10 mouse cellular contexts compared by ENCODE assay signal in genomic region chr10:80810084-80810483, GRCm38 (mm10). TPM values are rescaled to one million over a fixed set of nuclear protein-coding genes. Genes with fewer than 3 reads are reported as not detected.
DNase-seq lines count a peak whose midpoint lies in the region; ATAC-seq and TF ChIP-seq lines count a peak whose summit lies in the region.
"Had no signal": no experiment of that assay in that cellular context is flagged by ENCODE, and none has a peak within 500 bp of the region (broad histone marks: within the 10 kb centered on the region; RNA-seq: fewer than 3 reads in every experiment).

No protein-coding gene starts in this region.

- no peak for TF ChIP-seq CTCF in cerebellum, adult 2 months (IDR thresholded peaks at IDR 0.05; ENCODE audit: borderline replicate concordance, insufficient read depth, low read depth, low read length)

- no peaks in the 10 kb centered on the region for H3K9me3 ChIP-seq in liver, embryonic 12.5 days (replicated peaks)
- no peaks in the 10 kb centered on the region for H3K9me3 ChIP-seq in intestine, embryonic 14.5 days (ENCODE audit: control insufficient read depth, low read length)

- no peak overlapping the region for H3K9ac ChIP-seq in liver, embryonic 12.5 days
- no peak overlapping the region for H3K9ac ChIP-seq in intestine, embryonic 14.5 days (ENCODE audit: low read length)

- peak; percentile 11 for DNase-seq in gastrocnemius, postnatal 14 days
- no peak for DNase-seq in gastrocnemius, adult 8-10 months (ENCODE audit: low spot score in 2 of 2)
- DNase-seq in liver = no peak
- peak; percentile 74 for DNase-seq in adrenal gland, postnatal 10 days
- DNase-seq in intestine, embryonic 14.5 days (ENCODE audit: low spot score) = no peak
- DNase-seq in cerebellum, adult 2 months = no peak
- DNase-seq in natural killer cell, adult 2 months (ENCODE audit: low spot score in 2 of 2) = no peak
- DNase-seq: lung, adult 18-20 months had no signal

- peaks cover 80% of the 10 kb centered on the region for H3K27me3 ChIP-seq in liver, embryonic 12.5 days (replicated peaks)
- 0 out of 2 replicates have a peak, but pooled peaks cover 13% of the 10 kb centered on the region for H3K27me3 ChIP-seq in intestine, embryonic 14.5 days (replicated peaks; ENCODE audit: control insufficient read depth, insufficient read depth, low read length)
- no peaks in the 10 kb centered on the region for H3K27me3 ChIP-seq in cerebellum, adult 2 months (ENCODE audit: control insufficient read depth, insufficient read depth, low read length)
- H3K27me3 ChIP-seq: CH12.LX had no signal

- peaks cover 6% of the 10 kb centered on the region for H3K36me3 ChIP-seq in liver, embryonic 12.5 days
- peaks cover 2% of the 10 kb centered on the region; the same call in 1 of the 2 replicates for H3K36me3 ChIP-seq in intestine, embryonic 14.5 days (ENCODE audit: control insufficient read depth, insufficient read depth, low read length)

- peak overlapping the region; percentile 41 for H3K4me2 ChIP-seq in liver, embryonic 12.5 days
- peak overlapping the region; percentile 20 for H3K4me2 ChIP-seq in intestine, embryonic 14.5 days (ENCODE audit: low read length)

- peak overlapping the region; percentile 17; the same call in 1 of the 2 replicates for H3K4me3 ChIP-seq in liver, embryonic 12.5 days
- H3K4me3 ChIP-seq in intestine, embryonic 14.5 days (ENCODE audit: low read depth, low read length) = no peak overlapping the region
- H3K4me3 ChIP-seq in cerebellum, adult 2 months (replicated peaks; ENCODE audit: insufficient read depth, low read depth, low read length) = no peak overlapping the region

- TF ChIP-seq POLR2A in cerebellum, adult 2 months (IDR thresholded peaks at IDR 0.05; ENCODE audit: borderline replicate concordance, insufficient read depth, low read length) = no peak

- WGBS in liver, embryonic 12.5 days (ENCODE audit: insufficient replicate concordance) = 5% methylated on average over 20 of the region's 20 CpGs
- 5% methylated on average over 19 of the region's 20 CpGs for WGBS in intestine, embryonic 14.5 days
- WGBS in cerebellum, adult 2 months = 13% methylated on average over 18 of the region's 20 CpGs

- ATAC-seq in liver, embryonic 12.5 days = no peak
- no peak for ATAC-seq in intestine, embryonic 14.5 days (replicated peaks; ENCODE audit: low FRiP score, low TSS enrichment, low read depth)

- peaks cover 50% of the 10 kb centered on the region for H3K4me1 ChIP-seq in liver, embryonic 12.5 days
- H3K4me1 ChIP-seq in intestine, embryonic 14.5 days (replicated peaks; ENCODE audit: control insufficient read depth, insufficient read depth, low read length) = peaks cover 25% of the 10 kb centered on the region
- H3K4me1 ChIP-seq in cerebellum, adult 2 months (ENCODE audit: control insufficient read depth, insufficient read depth, low read length) = peaks cover 16% of the 10 kb centered on the region

- H3K27ac ChIP-seq in liver, embryonic 12.5 days = no peak overlapping the region
- no peak overlapping the region for H3K27ac ChIP-seq in intestine, embryonic 14.5 days (ENCODE audit: low read depth)
- no peak overlapping the region for H3K27ac ChIP-seq in cerebellum, adult 2 months (ENCODE audit: insufficient read depth, low read length)

- intact Hi-C loops in gastrocnemius, postnatal 14 days (cut with DNase I; ENCODE audit: low total_unique reads) = no loop called here

RNA-seq across cellular contexts. Expression of gene Jsrp1, which starts 3.2 kb away (rescaled TPM):
- total RNA-seq in gastrocnemius, postnatal 14 days (2021) = 100 to 1,000 TPM; 345 to 379 TPM
- total RNA-seq in gastrocnemius, adult 8-10 months (2022) = 100 to 1,000 TPM; 455 to 508 (median 490) TPM
- polyA plus RNA-seq in liver, embryonic 12.5 days (2016; fragmentation: Nextera tagmentation; extraction: Ambion mirVana) = 0.18 and 0.46 TPM in 2 replicates
- total RNA-seq in adrenal gland, postnatal 10 days (2021) = 10 to 100 TPM in 1 of 2 experiments, 1 to 10 TPM in 1; 9.8 to 24.0 TPM
- 0.83 and 0.95 TPM in 2 replicates for polyA plus RNA-seq in intestine, embryonic 14.5 days (2014; fragmentation: Nextera tagmentation; extraction: Ambion mirVana)
- 0.27 and 0.38 TPM in 2 replicates for polyA plus RNA-seq in cerebellum, adult 2 months (2012; rRNA removed)

RNA-seq across cellular contexts. Expression of gene Amh, which starts 5.0 kb away (rescaled TPM):
- total RNA-seq in gastrocnemius, postnatal 14 days (2021) = under 1 TPM in 1 of 2 experiments, not detected in 1; 0.25 TPM
- under 1 TPM in 3 of 4 experiments, not detected in 1; 0.22 to 0.40 (median 0.24) TPM for total RNA-seq in gastrocnemius, adult 8-10 months (2022)
- 0.07 TPM in 1 of 2 replicates, not detected in the other for polyA plus RNA-seq in liver, embryonic 12.5 days (2016; fragmentation: Nextera tagmentation; extraction: Ambion mirVana)
- under 1 TPM; 0.57 to 0.79 TPM for total RNA-seq in adrenal gland, postnatal 10 days (2021)
- 0.11 TPM in 1 of 2 replicates, not detected in the other for polyA plus RNA-seq in intestine, embryonic 14.5 days (2014; fragmentation: Nextera tagmentation; extraction: Ambion mirVana)
- polyA plus RNA-seq in cerebellum, adult 2 months (2012; rRNA removed) = 3.0 and 4.3 TPM in 2 replicates

RNA-seq across cellular contexts. Expression of gene Plekhj1, which starts 11.7 kb away (rescaled TPM):
- 10 to 100 TPM; 21.4 to 23.1 TPM for total RNA-seq in gastrocnemius, postnatal 14 days (2021)
- 10 to 100 TPM; 24.2 to 34.4 (median 32.0) TPM for total RNA-seq in gastrocnemius, adult 8-10 months (2022)
- polyA plus RNA-seq in liver, embryonic 12.5 days (2016; fragmentation: Nextera tagmentation; extraction: Ambion mirVana) = 134 and 137 TPM in 2 replicates
- total RNA-seq in adrenal gland, postnatal 10 days (2021) = 10 to 100 TPM; 50.0 to 63.2 TPM
- 125 TPM in 2 replicates for polyA plus RNA-seq in intestine, embryonic 14.5 days (2014; fragmentation: Nextera tagmentation; extraction: Ambion mirVana)
- polyA plus RNA-seq in cerebellum, adult 2 months (2012; rRNA removed) = 106 and 122 TPM in 2 replicates

RNA-seq across cellular contexts. Expression of gene Sf3a2, which starts 12.1 kb away (rescaled TPM):
- total RNA-seq in gastrocnemius, postnatal 14 days (2021) = 10 to 100 TPM; 23.6 to 30.0 TPM
- 10 to 100 TPM; 26.0 to 33.2 (median 29.9) TPM for total RNA-seq in gastrocnemius, adult 8-10 months (2022)
- 53.5 and 54.1 TPM in 2 replicates for polyA plus RNA-seq in liver, embryonic 12.5 days (2016; fragmentation: Nextera tagmentation; extraction: Ambion mirVana)
- 10 to 100 TPM; 45.2 to 50.5 TPM for total RNA-seq in adrenal gland, postnatal 10 days (2021)
- polyA plus RNA-seq in intestine, embryonic 14.5 days (2014; fragmentation: Nextera tagmentation; extraction: Ambion mirVana) = 85.4 and 89.3 TPM in 2 replicates
- 52.0 and 66.4 TPM in 2 replicates for polyA plus RNA-seq in cerebellum, adult 2 months (2012; rRNA removed)

RNA-seq across cellular contexts. Expression of gene Oaz1, which starts 16.4 kb away (rescaled TPM):
- 100 to 1,000 TPM; 787 to 812 TPM for total RNA-seq in gastrocnemius, postnatal 14 days (2021)
- total RNA-seq in gastrocnemius, adult 8-10 months (2022) = 1,000 to 10,000 TPM in 1 of 4 experiments, 100 to 1,000 TPM in 3; 735 to 1,031 (median 850) TPM
- polyA plus RNA-seq in liver, embryonic 12.5 days (2016; fragmentation: Nextera tagmentation; extraction: Ambion mirVana) = 1,528 and 1,635 TPM in 2 replicates
- 100 to 1,000 TPM; 700 to 820 TPM for total RNA-seq in adrenal gland, postnatal 10 days (2021)
- polyA plus RNA-seq in intestine, embryonic 14.5 days (2014; fragmentation: Nextera tagmentation; extraction: Ambion mirVana) = 1,692 and 1,787 TPM in 2 replicates
- 776 and 779 TPM in 2 replicates for polyA plus RNA-seq in cerebellum, adult 2 months (2012; rRNA removed)

Comparison
In these comparisons a context has a peak if more than half of its experiments do, and no peak if none do; other contexts are left out.
1. DNase-seq: peak in gastrocnemius, postnatal 14 days (single experiment) and adrenal gland, postnatal 10 days (single experiment); none in gastrocnemius, adult 8-10 months (0 of 2), liver (single experiment), intestine, embryonic 14.5 days (single experiment), cerebellum, adult 2 months (0 of 2) and natural killer cell, adult 2 months (0 of 2).
2. RNA of gene Jsrp1, which starts 3.2 kb away (total RNA-seq): 455 to 508 TPM in gastrocnemius, adult 8-10 months and 345 to 379 TPM in gastrocnemius, postnatal 14 days; 9.8 to 24.0 TPM in adrenal gland, postnatal 10 days; every median in the first group is over 10 times any median in the second.